Mouse (Mus musculus) kidney, adult 2 months (tissue): Measurements from ENCODE around the gene Ccdc62.

ENCODE experiments used
- CTCF ChIP-seq: fragments of 200-500 bp; conservative IDR thresholded peaks from 2 replicates; pipeline ENCODE4 v1.5.1; 2011; ENCODE audit warnings: low read depth, mild to moderate bottlenecking, control low read depth, low read length, moderate library complexity, mixed read lengths; ENCODE audit not compliant: insufficient read depth, insufficient read length
- POLR2A ChIP-seq: fragments of 200-500 bp; IDR thresholded peaks from one replicate; pipeline ENCODE4 v1.6.1; 2011; ENCODE audit warnings: low read depth, low read length, control low read depth

DNA sequence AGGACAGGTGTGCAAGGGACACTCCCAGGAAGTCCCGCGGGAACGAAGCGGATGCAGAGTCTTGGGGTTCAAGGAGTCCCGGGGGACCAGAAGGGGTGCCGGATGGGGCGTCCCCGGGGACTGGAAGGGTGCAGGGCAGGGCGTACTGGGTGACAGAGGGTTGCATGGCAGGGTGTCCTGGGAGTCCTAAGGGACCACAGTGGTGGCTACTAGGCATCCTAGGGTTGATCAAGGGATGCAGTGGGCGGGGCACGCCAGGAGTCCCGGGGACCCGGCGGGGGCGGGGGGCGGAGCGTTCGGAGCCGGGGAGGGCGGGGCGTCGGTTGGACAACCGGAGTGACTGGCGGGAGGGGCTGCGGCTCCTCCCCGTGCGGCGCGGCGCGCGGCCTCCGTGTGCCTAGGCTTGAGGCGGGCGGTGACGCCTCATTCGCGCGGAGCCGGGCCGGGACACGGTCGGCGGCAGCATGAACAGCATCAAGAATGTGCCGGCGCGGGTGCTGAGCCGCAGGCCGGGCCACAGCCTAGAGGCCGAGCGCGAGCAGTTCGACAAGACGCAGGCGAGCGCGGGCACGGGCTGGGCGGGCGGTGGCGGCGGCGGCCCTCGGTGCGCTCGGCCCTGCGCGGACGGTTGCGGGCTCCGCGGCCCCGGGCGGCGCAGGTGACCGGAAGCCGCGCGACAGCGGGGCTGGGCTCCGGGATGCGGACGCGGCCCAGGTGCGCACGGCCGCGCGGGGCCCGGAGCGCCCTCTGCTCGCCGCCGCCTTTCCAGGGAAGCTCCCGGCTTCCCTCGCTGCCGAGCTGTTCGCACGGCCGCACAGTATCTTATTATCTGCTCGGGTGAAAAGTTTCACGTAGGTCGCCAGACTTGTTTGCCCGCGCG is 43.1 kb downstream of the Ccdc62 start, which contains the start of gene Hip1r:
- TF ChIP-seq POLR2A (peak; percentile 73), CTCF (no peak)
